8 mouse cellular contexts compared by ENCODE assay signal in the genomic region with DNA sequence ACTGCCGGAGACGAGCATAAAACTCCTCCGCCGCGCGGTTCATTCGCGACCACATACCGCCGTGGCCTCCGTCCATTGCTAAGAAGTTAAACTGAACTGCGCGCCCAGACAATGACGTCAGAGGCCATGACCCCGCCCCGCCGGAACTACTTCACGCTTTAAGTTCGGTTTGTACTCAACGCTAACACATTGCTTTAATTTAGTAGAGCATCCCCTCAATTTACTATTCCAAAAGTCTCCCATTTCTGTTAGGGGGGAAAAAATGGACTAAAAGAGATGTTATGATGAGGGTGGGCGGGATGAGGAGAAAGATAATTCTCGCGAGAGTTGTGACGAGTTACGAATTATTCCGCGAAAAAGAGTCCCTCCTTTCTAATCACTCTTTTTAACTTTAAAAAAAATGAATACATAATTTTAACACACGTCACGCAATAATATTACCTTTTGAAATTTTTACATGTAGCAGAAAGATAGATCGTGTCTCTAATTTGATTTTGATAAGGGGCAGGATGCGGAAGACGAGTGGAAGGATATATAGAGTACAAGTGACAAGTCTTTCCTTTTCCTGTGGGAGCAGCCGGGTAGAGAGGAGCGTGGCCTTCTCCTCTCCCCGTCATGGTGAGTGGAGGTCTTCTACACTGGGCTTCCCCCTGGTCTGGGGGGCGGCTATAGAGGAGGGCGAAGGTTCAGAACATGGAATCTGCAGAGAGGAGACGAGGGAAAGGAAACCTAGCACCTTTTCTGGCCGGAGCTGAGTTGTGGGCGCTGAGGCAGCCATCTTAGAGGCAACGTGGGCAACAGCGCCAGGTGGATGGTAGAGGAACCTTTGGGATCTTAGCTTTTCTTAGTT. TPM values are rescaled to one million over a fixed set of nuclear protein-coding genes. Genes with fewer than 3 reads are reported as not detected.
DNase-seq lines count a peak whose midpoint lies in the region; ATAC-seq and TF ChIP-seq lines count a peak whose summit lies in the region.

Zwilch (minus strand) TSS at position 289 of the 850 bp plus-strand sequence.
Rpl4 (plus strand) TSS at position 560 of the 850 bp plus-strand sequence.

- peak within 1 kb of the TSS; percentile 80 for H3K9ac ChIP-seq in forebrain, postnatal 0 days
- peak within 1 kb of the TSS; percentile 89 for H3K9ac ChIP-seq in lung, embryonic 15.5 days

- H3K4me1 ChIP-seq in G1E (ENCODE audit: insufficient read depth, low read depth, low read length) = peaks cover 44% of the 10 kb centered on the region
- H3K4me1 ChIP-seq in forebrain, postnatal 0 days (ENCODE audit: insufficient read depth) = peaks cover 8% of the 10 kb centered on the region; the same call in 1 of the 2 replicates
- H3K4me1 ChIP-seq in lung, embryonic 15.5 days = peaks cover 24% of the 10 kb centered on the region

- no peak for TF ChIP-seq CTCF in G1E (IDR thresholded peaks at IDR 0.05; ENCODE audit: low read depth, low read length)
- TF ChIP-seq CTCF in forebrain, postnatal 0 days (IDR thresholded peaks at IDR 0.05; ENCODE audit: low read depth) = peak; percentile 57

- H3K4me3 ChIP-seq in G1E (ENCODE audit: low read depth, low read length) = peak within 1 kb of the TSS; percentile 82
- H3K4me3 ChIP-seq in forebrain, postnatal 0 days (ENCODE audit: low read depth, low read length) = peak within 1 kb of the TSS; percentile 84
- peak within 1 kb of the TSS; percentile 86 for H3K4me3 ChIP-seq in lung, embryonic 15.5 days

- under 1% methylated on average over 42 of the region's 42 CpGs for WGBS in forebrain, postnatal 0 days
- under 1% methylated on average over 42 of the region's 42 CpGs for WGBS in lung, embryonic 15.5 days

- ATAC-seq in G1E (ENCODE audit: extremely low read depth, insufficient number of reproducible peaks, low FRiP score, poor library complexity, severe bottlenecking) = peak; percentile 61
- peak; percentile 89 for ATAC-seq in forebrain, postnatal 0 days
- ATAC-seq in lung, embryonic 15.5 days (ENCODE audit: borderline replicate concordance, extremely low read depth, low FRiP score, low TSS enrichment) = peak; percentile 85

- peak; percentile 33 for DNase-seq in G1E (ENCODE audit: low spot score)
- peak; percentile 68 to 85 for DNase-seq in cerebellum, adult 18-20 months
- DNase-seq in forebrain, postnatal 0 days = peak; percentile 94
- peak; percentile 84 for DNase-seq in heart, postnatal 4 days
- DNase-seq in layer of hippocampus, adult 8-10 months (ENCODE audit: low spot score in 2 of 2) = peak; percentile 64 to 83
- DNase-seq in ovary, adult 18-20 months (ENCODE audit: low spot score) = peak; percentile 52
- DNase-seq in thymus, postnatal 0 days (ENCODE audit: low spot score) = peak; percentile 91

- H3K27ac ChIP-seq in forebrain, postnatal 0 days (ENCODE audit: low read depth, low read length) = peak within 1 kb of the TSS; percentile 82
- peak within 1 kb of the TSS; percentile 98 for H3K27ac ChIP-seq in lung, embryonic 15.5 days

- peak within 1 kb of the TSS; percentile 75 for H3K4me2 ChIP-seq in forebrain, postnatal 0 days (ENCODE audit: low read depth)
- peak within 1 kb of the TSS; percentile 64 for H3K4me2 ChIP-seq in lung, embryonic 15.5 days

- peaks cover 59% of the 10 kb centered on the region for H3K36me3 ChIP-seq in G1E (replicated peaks)
- H3K36me3 ChIP-seq in forebrain, postnatal 0 days (ENCODE audit: insufficient read depth) = peaks cover 31% of the 10 kb centered on the region
- H3K36me3 ChIP-seq in lung, embryonic 15.5 days = peaks cover 36% of the 10 kb centered on the region

- H3K9me3 ChIP-seq in G1E (replicated peaks) = no peaks in the 10 kb centered on the region
- no peaks in the 10 kb centered on the region for H3K9me3 ChIP-seq in forebrain, postnatal 0 days (ENCODE audit: low read length)
- no peaks in the 10 kb centered on the region for H3K9me3 ChIP-seq in lung, embryonic 15.5 days

- H3K27me3 ChIP-seq in G1E (ENCODE audit: insufficient read depth, low read length) = no peaks in the 10 kb centered on the region
- no peaks in the 10 kb centered on the region for H3K27me3 ChIP-seq in forebrain, postnatal 0 days (ENCODE audit: insufficient read depth, low read length)
- H3K27me3 ChIP-seq in lung, embryonic 15.5 days = no peaks in the 10 kb centered on the region

RNA-seq across cellular contexts. Expression of gene Zwilch, which starts in this region (rescaled TPM):
- total RNA-seq in G1E (2014; fragmentation: Nextera tagmentation) = 163 and 180 TPM in 2 replicates
- 189 and 202 TPM in 2 replicates for total RNA-seq in G1E (2017)
- 9.1 and 14.2 TPM in 2 replicates for polyA plus RNA-seq in G1E (2012)
- 5.8 and 8.9 TPM in 2 replicates for total RNA-seq in forebrain, postnatal 0 days (2014; rRNA removed)
- 1.3 and 2.0 TPM in 2 replicates for polyA plus RNA-seq in forebrain, postnatal 0 days (2015; fragmentation: Nextera tagmentation; extraction: Ambion mirVana)
- total RNA-seq in heart, postnatal 4 days (2021) = 10 to 100 TPM; 17.2 to 18.2 TPM
- 1 to 10 TPM; 4.6 to 6.8 (median 5.6) TPM for total RNA-seq in layer of hippocampus, adult 8-10 months (2022)
- 26.3 and 26.6 TPM in 2 replicates for polyA plus RNA-seq in lung, embryonic 15.5 days (2015; fragmentation: Nextera tagmentation; extraction: Ambion mirVana)
- polyA plus RNA-seq in thymus, postnatal 0 days (2015; fragmentation: Nextera tagmentation; extraction: Ambion mirVana) = 9.4 and 11.3 TPM in 2 replicates

RNA-seq across cellular contexts. Expression of gene Rpl4, which starts in this region (rescaled TPM):
- total RNA-seq in G1E (2014; fragmentation: Nextera tagmentation) (7,560 and 7,833 TPM in 2 replicates), G1E (2017) (2,308 and 2,582 TPM in 2 replicates)
- polyA plus RNA-seq in G1E (2012) = 506 and 513 TPM in 2 replicates
- total RNA-seq in forebrain, postnatal 0 days (2014; rRNA removed) = 957 and 1,068 TPM in 2 replicates
- 693 and 790 TPM in 2 replicates for polyA plus RNA-seq in forebrain, postnatal 0 days (2015; fragmentation: Nextera tagmentation; extraction: Ambion mirVana)
- 100 to 1,000 TPM; 768 to 770 TPM for total RNA-seq in heart, postnatal 4 days (2021)
- 100 to 1,000 TPM; 522 to 674 (median 595) TPM for total RNA-seq in layer of hippocampus, adult 8-10 months (2022)
- 1,133 and 1,159 TPM in 2 replicates for polyA plus RNA-seq in lung, embryonic 15.5 days (2015; fragmentation: Nextera tagmentation; extraction: Ambion mirVana)
- polyA plus RNA-seq in thymus, postnatal 0 days (2015; fragmentation: Nextera tagmentation; extraction: Ambion mirVana) = 1,382 and 1,420 TPM in 2 replicates

Comparison
In these comparisons a context has a peak if more than half of its experiments do, and no peak if none do; other contexts are left out.
1. Peak in every context shown above with its lines: DNase-seq, ATAC-seq, H3K4me3 ChIP-seq and H3K27ac ChIP-seq.
2. RNA of gene Zwilch (total RNA-seq): 163 to 202 TPM in G1E; 17.2 to 18.2 TPM in heart, postnatal 4 days, 5.8 to 8.9 TPM in forebrain, postnatal 0 days and 4.6 to 6.8 TPM in layer of hippocampus, adult 8-10 months; every median in the first group is over 4 times any median in the second.
3. DNase-seq: peak in every context shown above with its lines; median percentile 94 in forebrain, postnatal 0 days; 91 in thymus, postnatal 0 days; 84 in heart, postnatal 4 days; 76 in cerebellum, adult 18-20 months; 74 in layer of hippocampus, adult 8-10 months; 52 in ovary, adult 18-20 months; 33 in G1E.